Mouse (Mus musculus) forebrain, embryonic 12.5 days (tissue): ENCODE data around the gene 4933424G06Rik. TPM values are rescaled to one million over a fixed set of nuclear protein-coding genes. Genes with fewer than 3 reads are reported as not detected.
A peak's percentile ranks its signal among the peaks of the same experiment; 100 is the strongest.

ENCODE experiments used
- ATAC-seq: fragments of 200-750 bp; cut with Nextera tagmentation; 2 replicates; pipeline ENCODE4 v1.8.0; 2017; ENCODE audit warnings: moderate TSS enrichment; ENCODE audit not compliant: low FRiP score
- H3K27ac ChIP-seq: fragments of 300-500 bp; sonication (generic); 2 replicates; pipeline ENCODE4 v1.5.1; 2016; ENCODE audit warnings: mild to moderate bottlenecking
- H3K27me3 ChIP-seq: fragments of 300-500 bp; sonication (generic); 2 replicates; pipeline ENCODE4 v1.6.1; 2016; ENCODE audit warnings: mild to moderate bottlenecking
- H3K36me3 ChIP-seq: fragments of 300-500 bp; sonication (generic); replicated peaks from 2 replicates; pipeline ENCODE4 v1.6.1; 2016; ENCODE audit warnings: mild to moderate bottlenecking
- H3K4me1 ChIP-seq: fragments of 300-500 bp; sonication (generic); 2 replicates; pipeline ENCODE4 v1.6.1; 2016
- H3K4me2 ChIP-seq: fragments of 300-500 bp; sonication (generic); 2 replicates; pipeline ENCODE4 v1.6.1; 2016; ENCODE audit warnings: mild to moderate bottlenecking, moderate library complexity
- H3K4me3 ChIP-seq: fragments of 300-500 bp; sonication (generic); replicated peaks from 2 replicates; pipeline ENCODE4 v1.5.1; 2016; ENCODE audit warnings: mild to moderate bottlenecking
- H3K9ac ChIP-seq: fragments of 300-500 bp; sonication (generic); 2 replicates; pipeline ENCODE4 v1.6.1; 2016; ENCODE audit warnings: mild to moderate bottlenecking
- H3K9me3 ChIP-seq: fragments of 300-500 bp; sonication (generic); 2 replicates; pipeline ENCODE4 v1.6.1; 2016
- WGBS: fragments of 180-500 bp; shearing (Covaris S2); methylation state at CpG from one replicate; pipeline ENCODE4 v1.1.7; 2016; 5-methylcytosine and 5-hydroxymethylcytosine counted together
- polyA plus RNA-seq: library from polyadenylated mRNA; unstranded; fragments of >200 nt; fragmentation: Nextera tagmentation; extraction: Ambion mirVana; gene quantifications from 2 replicates; pipeline ENCODE4 v1.2.1, GENCODE M21; 2016

The 4933424G06Rik gene
- polyA plus RNA-seq, 1 experiment from 2014 or later: 0.41 TPM

GRCm38 (mm10) chr1:36723146-36724056 is 13.5 kb downstream of the 4933424G06Rik start:
- Histone ChIP-seq H3K4me1 (no peaks in the 10 kb centered on the region), H3K36me3 (no peaks in the 10 kb centered on the region), H3K27ac (no peak overlapping the region), H3K9ac (no peak overlapping the region), H3K4me2 (no peak overlapping the region), H3K9me3 (no peaks in the 10 kb centered on the region), H3K27me3 (no peaks in the 10 kb centered on the region; the same call in 1 of the 2 replicates), H3K4me3 (no peak overlapping the region)
- 69% methylated on average over 16 of the region's 16 CpGs for WGBS
- no peak for ATAC-seq

- H3K9ac ChIP-seq: no peak overlapping the region
- WGBS: 54% methylated on average over 4 of the region's 4 CpGs
- H3K4me1 ChIP-seq: no peaks in the 10 kb centered on the region
- no peaks in the 10 kb centered on the region for H3K9me3 ChIP-seq
- H3K4me2 ChIP-seq: no peak overlapping the region
- H3K27ac ChIP-seq: no peak overlapping the region
- H3K4me3 ChIP-seq: no peak overlapping the region
- H3K27me3 ChIP-seq: no peaks in the 10 kb centered on the region; the same call in 1 of the 2 replicates
- no peak for ATAC-seq
- no peaks in the 10 kb centered on the region for H3K36me3 ChIP-seq
Observed at GRCm38 (mm10) chr1:36724057-36724431, 14.1 kb downstream of the 4933424G06Rik start.

- Histone ChIP-seq H3K9ac (no peak overlapping the region), H3K4me1 (no peaks in the 10 kb centered on the region), H3K27me3 (no peaks in the 10 kb centered on the region), H3K36me3 (no peaks in the 10 kb centered on the region), H3K4me2 (no peak overlapping the region), H3K9me3 (no peaks in the 10 kb centered on the region), H3K27ac (no peak overlapping the region), H3K4me3 (no peak overlapping the region)
- ATAC-seq: peak; percentile 46; the same call in 1 of the 2 replicates
- 20% methylated on average over 4 of the region's 4 CpGs for WGBS
Observed at GRCm38 (mm10) chr1:36737300-36737699, 27.4 kb downstream of the 4933424G06Rik start.

GRCm38 (mm10) chr1:36739231-36739630 is 29.3 kb downstream of the 4933424G06Rik start:
- no peaks in the 10 kb centered on the region for H3K36me3 ChIP-seq
- no peaks in the 10 kb centered on the region for H3K9me3 ChIP-seq
- no peaks in the 10 kb centered on the region for H3K27me3 ChIP-seq
- ATAC-seq: no peak
- no peak overlapping the region for H3K9ac ChIP-seq
- H3K4me1 ChIP-seq: peaks cover 4% of the 10 kb centered on the region
- no peak overlapping the region for H3K4me3 ChIP-seq
- H3K27ac ChIP-seq: no peak overlapping the region
- H3K4me2 ChIP-seq: no peak overlapping the region
- WGBS: 64% methylated on average over 5 of the region's 5 CpGs

GRCm38 (mm10) chr1:36743046-36743445 is 33.1 kb downstream of the 4933424G06Rik start:
- Histone ChIP-seq H3K9me3 (no peaks in the 10 kb centered on the region), H3K27ac (no peak overlapping the region), H3K9ac (no peak overlapping the region), H3K27me3 (0 out of 2 replicates have a peak, but pooled peaks cover 5% of the 10 kb centered on the region), H3K36me3 (no peaks in the 10 kb centered on the region), H3K4me3 (no peak overlapping the region), H3K4me2 (no peak overlapping the region), H3K4me1 (peaks cover 7% of the 10 kb centered on the region)
- WGBS: 80% methylated on average over 9 of the region's 9 CpGs
- ATAC-seq: no peak

- Histone ChIP-seq H3K4me1 (peaks cover 7% of the 10 kb centered on the region), H3K4me2 (peak overlapping the region; percentile 53), H3K9me3 (no peaks in the 10 kb centered on the region), H3K36me3 (no peaks in the 10 kb centered on the region), H3K9ac (no peak overlapping the region), H3K4me3 (peak overlapping the region; percentile 30), H3K27me3 (0 out of 2 replicates have a peak, but pooled peaks cover 5% of the 10 kb centered on the region), H3K27ac (no peak overlapping the region)
- 30% methylated on average over 17 of the region's 17 CpGs for WGBS
- peak; percentile 63 for ATAC-seq
Observed at GRCm38 (mm10) chr1:36744268-36744944, 34.5 kb downstream of the 4933424G06Rik start.

GRCm38 (mm10) chr1:36745661-36746060 is 35.7 kb downstream of the 4933424G06Rik start:
- Histone ChIP-seq H3K4me2 (no peak overlapping the region), H3K9me3 (no peaks in the 10 kb centered on the region), H3K9ac (no peak overlapping the region), H3K4me3 (no peak overlapping the region), H3K36me3 (no peaks in the 10 kb centered on the region), H3K4me1 (peaks cover 7% of the 10 kb centered on the region), H3K27ac (no peak overlapping the region), H3K27me3 (0 out of 2 replicates have a peak, but pooled peaks cover 5% of the 10 kb centered on the region)
- WGBS: 38% methylated on average over 4 of the region's 4 CpGs
- ATAC-seq: no peak

GRCm38 (mm10) chr1:36746452-36746851 is 36.5 kb downstream of the 4933424G06Rik start:
- no peak for ATAC-seq
- 41% methylated on average over 15 of the region's 15 CpGs for WGBS

GRCm38 (mm10) chr1:36753932-36754675 is 44.2 kb downstream of the 4933424G06Rik start:
- Histone ChIP-seq H3K27ac (no peak overlapping the region), H3K9me3 (no peaks in the 10 kb centered on the region), H3K4me2 (no peak overlapping the region), H3K4me3 (no peak overlapping the region), H3K36me3 (no peaks in the 10 kb centered on the region), H3K27me3 (no peaks in the 10 kb centered on the region), H3K4me1 (no peaks in the 10 kb centered on the region), H3K9ac (no peak overlapping the region)
- ATAC-seq: no peak
- WGBS: 88% methylated on average over 6 of the region's 6 CpGs

More at GRCm38 (mm10) chr1:36746452-36746851, 36.5 kb downstream of the 4933424G06Rik start:
- Histone ChIP-seq H3K9ac (no peak overlapping the region), H3K27me3 (0 out of 2 replicates have a peak, but pooled peaks cover 5% of the 10 kb centered on the region), H3K4me1 (peaks cover 7% of the 10 kb centered on the region), H3K4me2 (no peak overlapping the region), H3K36me3 (no peaks in the 10 kb centered on the region), H3K4me3 (no peak overlapping the region), H3K27ac (no peak overlapping the region), H3K9me3 (no peaks in the 10 kb centered on the region)

GRCm38 (mm10) chr1:36758553-36758952 is 48.6 kb downstream of the 4933424G06Rik start:
- no peak overlapping the region for H3K27ac ChIP-seq
- no peaks in the 10 kb centered on the region for H3K4me1 ChIP-seq
- no peak overlapping the region for H3K4me3 ChIP-seq
- no peaks in the 10 kb centered on the region for H3K27me3 ChIP-seq
- H3K9me3 ChIP-seq: no peaks in the 10 kb centered on the region
- no peaks in the 10 kb centered on the region for H3K36me3 ChIP-seq
- H3K9ac ChIP-seq: no peak overlapping the region
- whole genome bisulfite sequencing: 89% methylated on average over 9 of the region's 9 CpGs
- no peak for ATAC-seq
- no peak overlapping the region for H3K4me2 ChIP-seq

GRCm38 (mm10) chr1:36759076-36759475 is 49.1 kb downstream of the 4933424G06Rik start:
- no peaks in the 10 kb centered on the region for H3K4me1 ChIP-seq
- H3K36me3 ChIP-seq: no peaks in the 10 kb centered on the region
- no peaks in the 10 kb centered on the region for H3K9me3 ChIP-seq
- 88% methylated on average over 18 of the region's 18 CpGs for WGBS
- no peak overlapping the region for H3K9ac ChIP-seq
- no peak overlapping the region for H3K27ac ChIP-seq
- no peaks in the 10 kb centered on the region for H3K27me3 ChIP-seq
- no peak overlapping the region for H3K4me3 ChIP-seq
- no peak for ATAC-seq
- no peak overlapping the region for H3K4me2 ChIP-seq

- no peak for ATAC-seq
- Histone ChIP-seq H3K27ac (no peak overlapping the region), H3K36me3 (no peaks in the 10 kb centered on the region), H3K4me1 (no peaks in the 10 kb centered on the region), H3K9me3 (no peaks in the 10 kb centered on the region), H3K27me3 (no peaks in the 10 kb centered on the region), H3K9ac (no peak overlapping the region), H3K4me3 (no peak overlapping the region), H3K4me2 (no peak overlapping the region)
- WGBS: 90% methylated on average over 9 of the region's 9 CpGs
Observed at GRCm38 (mm10) chr1:36760401-36760800, 50.5 kb downstream of the 4933424G06Rik start.
